Mouse (Mus musculus): ENCODE results near the gene Dbi.

- no peak for TF ChIP-seq CTCF (IDR thresholded peaks at IDR 0.05; ENCODE audit: control insufficient read depth, insufficient read depth, low read length)
- no peak for TF ChIP-seq POLR2A (IDR thresholded peaks at IDR 0.05; ENCODE audit: borderline replicate concordance, control insufficient read depth, low read depth, low read length)
Measured at GRCm38 (mm10) chr1:120100456-120101226, 20.2 kb downstream of the Dbi start.
